Mouse (Mus musculus): ENCODE measurements around the gene Opn4. TPM values are rescaled to one million over a fixed set of nuclear protein-coding genes. Genes with fewer than 3 reads are reported as not detected.

Gene Opn4
- total RNA-seq, 2 experiments from 2014 or later, result 2.0 to 2.3 TPM

GRCm38 (mm10) chr14:34591741-34592535 is 8.0 kb downstream of the Opn4 start:
- intact Hi-C loops (cut with DNase I), result no loop called here
- peak; percentile 70 to 76 for DNase-seq

- DNase-seq, result peak in 1 of 2 experiments; percentile 40
Observed at GRCm38 (mm10) chr14:34590743-34591675, 8.9 kb downstream of the Opn4 start.

GRCm38 (mm10) chr14:34590017-34590570 is 9.8 kb downstream of the Opn4 start:
- DNase-seq, result peak; percentile 34 to 59
- intact Hi-C loops (cut with DNase I), result no loop called here

More at GRCm38 (mm10) chr14:34590743-34591675, 8.9 kb downstream of the Opn4 start:
- intact Hi-C loops (cut with DNase I), result no loop called here

GRCm38 (mm10) chr14:34589185-34589713 is 10.7 kb downstream of the Opn4 start:
- intact Hi-C loops (cut with DNase I), result no loop called here
- peak; percentile 78 to 84 for DNase-seq

DNA sequence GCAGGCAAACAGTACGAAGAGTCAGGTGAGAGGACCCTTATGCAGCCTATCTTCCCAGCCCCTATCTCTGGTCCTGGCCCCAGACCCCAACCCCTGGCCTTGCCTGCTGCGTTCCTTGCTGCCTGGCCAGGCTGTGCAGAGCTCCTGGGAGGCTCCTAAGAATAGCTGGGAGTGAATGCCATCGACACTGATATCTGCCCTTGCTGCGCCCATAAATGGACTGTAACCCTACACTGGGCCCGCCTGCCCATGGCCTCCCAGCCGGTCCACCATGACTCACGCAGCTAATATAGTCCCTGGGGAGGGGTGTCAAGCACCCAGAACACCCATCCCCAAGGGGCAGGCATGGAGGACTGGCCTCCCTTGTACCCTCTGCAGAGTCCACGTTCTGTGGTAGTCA is 11.4 kb downstream of the Opn4 start, which contains the start of gene Ldb3:
Ldb3 (minus strand) TSS at position 185 of the 400 bp plus-strand sequence.
- intact Hi-C loops (cut with DNase I), result no loop called here
- peak; percentile 83 to 90 for DNase-seq

- intact Hi-C loops (cut with DNase I), result no loop called here
- no peak for DNase-seq
Observed at GRCm38 (mm10) chr14:34588005-34588404, 11.9 kb downstream of the Opn4 start.

DNA sequence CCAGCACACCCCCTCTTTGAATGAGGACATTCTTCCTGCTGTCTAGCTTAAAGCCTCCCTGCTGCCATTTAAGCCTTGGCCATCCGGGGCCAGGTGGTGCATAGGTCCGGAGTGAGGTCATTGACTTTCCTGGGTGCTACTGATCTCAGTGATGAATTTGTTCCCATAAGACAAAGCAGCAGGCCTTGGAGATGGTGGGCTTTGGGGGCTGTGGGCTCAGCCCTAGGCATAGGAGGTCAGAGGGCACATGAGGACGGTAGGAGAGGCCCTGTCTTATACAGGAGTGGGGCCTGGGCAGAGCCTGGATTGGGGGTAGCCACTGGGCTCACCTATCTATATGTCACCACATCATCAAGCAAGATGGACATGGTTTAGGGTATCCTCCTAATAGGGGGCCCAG is 13.1 kb downstream of the Opn4 start:
- intact Hi-C loops (cut with DNase I), result no loop called here
- peak; percentile 41 to 47 for DNase-seq

- DNase-seq, result peak; percentile 68 to 69
- intact Hi-C loops (cut with DNase I), result no loop called here
Observed at GRCm38 (mm10) chr14:34585358-34586105, 14.4 kb downstream of the Opn4 start.

DNA sequence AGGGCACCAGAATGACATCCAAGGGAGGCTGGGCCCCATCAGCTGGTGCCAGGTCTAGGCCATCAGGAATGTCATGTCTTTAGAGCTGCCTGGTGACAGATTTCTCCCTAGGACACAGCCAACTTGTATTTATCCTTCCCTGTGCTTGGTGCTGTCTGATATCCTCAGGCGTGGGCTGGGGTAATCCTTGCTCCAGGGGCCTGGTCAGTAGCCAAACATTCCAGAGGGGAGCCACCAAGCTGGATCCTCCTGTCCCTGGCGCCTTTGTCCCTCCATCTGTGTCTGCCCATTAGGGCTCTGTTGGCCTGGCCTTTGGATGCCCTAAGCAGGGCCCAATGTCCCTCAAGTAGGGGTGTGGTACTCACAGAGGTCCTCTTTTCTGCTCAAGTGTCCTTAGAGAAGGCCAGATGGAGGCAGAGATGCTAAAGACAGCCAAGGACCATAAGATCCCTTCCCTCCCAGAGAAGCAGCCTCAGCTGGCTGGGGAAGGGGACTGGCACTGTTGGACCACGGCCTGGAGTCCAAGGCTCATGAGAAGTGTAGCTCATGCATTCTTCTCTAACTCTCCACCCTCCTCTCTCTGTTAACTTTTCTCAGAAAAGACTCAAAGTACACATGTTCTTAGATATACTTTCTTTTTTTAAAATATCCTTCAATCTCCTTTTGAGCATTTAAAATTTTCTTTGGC is 17.1 kb downstream of the Opn4 start:
- peak; percentile 86 to 87 for DNase-seq
- intact Hi-C loops (cut with DNase I), result no loop called here

DNA sequence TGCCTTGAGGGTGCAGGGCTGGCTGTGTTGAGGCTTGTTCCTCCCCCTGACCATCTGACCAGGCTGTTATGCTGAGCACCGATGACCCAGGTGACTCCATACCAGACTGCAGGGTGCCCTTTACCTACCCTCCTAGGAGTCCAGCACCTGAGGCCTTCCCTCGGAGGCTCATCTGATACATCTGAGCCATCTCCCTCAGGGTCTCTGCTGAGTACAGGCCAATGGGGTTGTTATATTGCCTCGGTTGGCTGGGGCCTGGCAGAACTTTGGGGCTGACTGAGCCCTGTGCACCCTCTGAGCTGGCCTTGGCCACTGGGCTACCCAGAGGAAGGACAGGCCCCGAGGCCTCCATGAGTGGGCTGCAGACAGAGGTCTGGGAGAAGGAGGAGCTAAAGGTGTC is 23.1 kb downstream of the Opn4 start:
- intact Hi-C loops (cut with DNase I), result no loop called here
- DNase-seq, result no peak

DNA sequence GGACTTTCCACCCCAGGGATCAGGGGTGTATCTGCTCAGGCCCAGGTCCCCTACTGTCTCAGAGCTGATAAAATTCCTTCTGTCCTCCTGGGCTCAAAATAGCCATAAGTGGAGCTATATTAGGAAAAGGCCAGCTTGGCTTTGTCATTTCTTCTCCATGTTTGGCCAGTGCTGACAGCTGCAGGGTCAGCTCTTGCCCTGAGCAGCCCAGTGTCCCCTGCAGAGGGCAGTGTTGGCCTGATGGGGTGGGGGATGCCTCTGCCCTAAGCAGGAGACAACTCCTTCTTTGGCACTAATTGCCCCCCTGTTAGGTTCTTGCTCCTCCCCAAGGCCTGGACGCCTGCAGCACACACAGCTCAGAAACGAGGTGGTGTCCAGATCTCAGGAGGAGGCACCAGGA is 25.9 kb downstream of the Opn4 start:
- intact Hi-C loops (cut with DNase I), result no loop called here

GRCm38 (mm10) chr14:34573348-34573913 is 26.5 kb downstream of the Opn4 start:
- DNase-seq, result no peak
- intact Hi-C loops (cut with DNase I), result no loop called here

More for the DNA sequence above, 25.9 kb downstream of the Opn4 start:
- DNase-seq, result peak; percentile 91 to 94

DNA sequence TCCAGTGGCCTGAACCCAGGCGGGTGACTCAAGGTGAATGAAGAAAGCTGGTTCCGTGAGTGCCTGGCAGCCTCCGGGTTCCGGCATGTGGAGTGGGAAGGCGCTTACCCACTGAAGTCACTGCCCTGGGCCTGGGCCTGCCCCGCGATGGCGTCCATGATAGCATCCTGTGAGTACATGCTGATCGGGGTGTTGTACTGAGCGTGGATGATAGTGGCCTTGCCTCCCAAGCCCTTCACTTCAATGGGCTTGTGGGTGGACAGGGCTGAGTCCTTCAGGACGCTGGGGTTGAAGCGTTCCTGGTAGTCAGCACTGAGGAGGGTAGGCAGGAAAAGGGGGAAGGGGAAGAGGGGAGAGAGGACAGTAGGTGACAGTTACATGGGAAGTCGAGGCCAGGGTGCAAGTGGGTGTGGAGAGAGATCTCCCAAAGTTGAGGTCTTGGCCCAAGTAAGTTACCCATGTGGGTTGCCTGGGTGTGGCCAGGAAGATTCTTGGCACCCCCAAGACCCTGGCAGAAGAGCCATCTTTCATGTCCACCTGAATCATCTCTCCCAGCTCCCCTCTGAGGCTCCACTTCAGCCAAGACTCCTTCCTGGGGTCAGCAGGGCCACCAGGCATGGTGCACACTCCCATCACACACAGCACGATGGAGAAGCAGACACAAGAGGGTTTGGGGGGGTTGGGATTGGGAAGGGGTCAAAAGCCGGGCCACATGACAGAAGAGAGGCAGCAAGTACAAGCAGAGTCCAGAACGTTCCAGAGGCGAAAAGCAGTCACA is 28.1 kb downstream of the Opn4 start:
- intact Hi-C loops (cut with DNase I), result loop anchor here (2.0 kb wide), 2 partner anchors 113 to 201 kb away; no protein-coding TSS in a partner anchor
- DNase-seq, result no peak

- intact Hi-C loops (cut with DNase I), result loop anchor here (2.0 kb wide), 2 partner anchors 112 to 200 kb away; no protein-coding TSS in a partner anchor
- DNase-seq, result no peak
Observed at GRCm38 (mm10) chr14:34570903-34571302, 29.0 kb downstream of the Opn4 start.

DNA sequence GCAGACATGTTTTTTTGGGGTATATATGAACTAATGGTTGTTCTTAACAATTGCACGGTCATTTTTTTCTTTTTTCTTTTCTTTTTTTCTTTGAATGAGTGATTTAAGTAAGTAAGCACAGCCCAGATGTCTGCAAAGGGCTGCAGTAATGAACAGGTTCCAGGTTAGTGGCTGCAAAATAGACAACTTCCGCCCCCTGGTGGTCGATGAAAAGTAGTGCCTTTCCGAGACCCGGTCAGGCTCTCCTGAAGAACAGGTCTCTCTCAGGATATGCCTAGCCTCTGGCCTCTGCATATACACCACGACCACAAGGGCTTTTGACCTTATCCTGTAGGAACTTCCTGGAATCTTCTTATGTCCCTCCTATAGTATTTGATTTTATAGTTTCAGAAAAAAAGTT is 29.6 kb downstream of the Opn4 start:
- peak; percentile 84 to 91 for DNase-seq
- intact Hi-C loops (cut with DNase I), result loop anchor here (2.0 kb wide), 2 partner anchors 111 to 199 kb away; no protein-coding TSS in a partner anchor

DNA sequence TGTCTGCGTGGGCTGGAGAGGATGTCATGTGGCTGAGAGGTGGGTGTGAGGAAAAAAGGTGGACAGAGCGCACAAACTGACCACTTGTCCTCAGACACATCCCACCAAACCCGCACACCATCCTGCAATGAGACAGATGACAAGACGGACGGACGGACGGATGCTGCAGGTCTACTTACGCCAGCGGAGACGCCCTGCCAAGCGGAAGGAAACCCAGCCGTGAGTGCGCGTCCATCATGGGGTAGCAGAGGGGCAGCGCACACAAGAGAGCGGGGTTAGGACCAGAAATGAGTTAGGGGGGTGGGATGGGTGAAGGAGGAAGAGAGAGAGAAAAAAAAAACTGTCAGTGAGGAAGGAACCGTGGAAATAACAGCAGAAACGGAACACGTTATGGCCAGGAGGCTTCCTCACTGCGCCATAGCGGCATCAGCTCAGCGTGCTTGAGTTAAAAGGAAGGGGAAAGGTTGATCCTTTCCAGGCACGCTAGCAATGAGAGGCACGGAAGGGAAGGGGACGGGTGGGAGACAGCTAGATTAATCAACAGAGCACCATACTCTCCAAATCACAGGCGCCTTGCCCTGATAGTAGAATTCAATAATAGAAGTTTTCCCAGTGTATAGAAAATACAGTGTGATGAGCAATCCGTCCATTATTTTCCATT is 30.3 kb downstream of the Opn4 start:
- no peak for DNase-seq
- intact Hi-C loops (cut with DNase I), result loop anchor here (2.0 kb wide), 2 partner anchors 111 to 199 kb away; no protein-coding TSS in a partner anchor

DNA sequence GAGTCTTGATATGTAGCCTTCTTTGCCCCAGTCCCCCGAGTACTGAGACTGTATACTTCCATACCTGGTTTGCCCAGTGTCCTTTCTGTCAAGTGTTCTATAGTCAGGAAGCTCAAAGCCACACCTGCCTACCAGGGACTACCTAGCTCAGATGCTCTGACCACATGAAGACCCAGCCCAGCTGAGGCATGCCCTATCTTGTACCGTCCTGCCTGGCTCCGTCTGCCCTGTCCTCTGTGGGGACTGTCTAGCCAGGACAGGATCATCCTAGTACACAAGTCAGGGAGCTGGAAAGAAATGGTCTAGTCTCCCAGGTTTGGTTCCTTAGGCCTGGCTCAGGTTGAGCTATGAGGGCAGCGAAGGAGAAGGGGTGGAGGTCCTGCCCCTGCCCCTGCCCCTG is 31.3 kb downstream of the Opn4 start:
- intact Hi-C loops (cut with DNase I), result no loop called here

More for the DNA sequence above, 31.3 kb downstream of the Opn4 start:
- DNase-seq, result no peak

Data from heart, postnatal 10 days (tissue).